ENCODE assay signal across 22 mouse cellular contexts in the genomic region with DNA sequence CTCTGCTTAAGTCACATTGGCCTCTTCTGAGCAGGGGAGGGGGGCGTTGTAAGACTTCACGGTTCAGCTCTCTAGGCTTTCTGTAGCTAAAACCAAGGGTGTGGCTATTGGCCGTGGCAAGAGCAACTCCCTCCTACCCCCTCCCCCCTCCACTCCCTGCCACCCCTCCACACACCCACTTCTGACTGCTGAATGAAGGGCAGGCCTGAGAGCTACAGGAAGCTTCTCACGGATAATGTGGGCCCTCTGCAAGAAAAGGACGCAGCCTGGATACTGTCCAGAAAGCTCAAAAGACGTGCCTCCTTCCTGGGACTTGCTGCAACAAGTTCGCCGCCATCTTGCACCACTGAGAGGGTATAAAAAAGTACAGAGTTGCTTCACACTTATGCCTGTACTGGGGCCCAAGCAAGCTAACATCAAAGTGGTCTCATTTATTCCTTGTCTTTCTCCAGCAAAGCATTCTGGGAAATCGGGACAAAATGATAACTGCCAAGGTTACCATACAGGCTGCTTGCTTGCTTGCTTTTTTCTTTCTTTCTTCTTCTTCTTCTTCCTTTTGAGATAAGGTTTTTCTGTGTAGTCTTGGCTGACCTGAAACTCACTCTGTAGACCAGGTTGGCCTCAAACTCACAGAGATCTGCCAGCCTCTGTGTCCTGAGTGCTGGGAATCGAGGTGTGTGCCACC. TPM values are rescaled to one million over a fixed set of nuclear protein-coding genes. Genes with fewer than 3 reads are reported as not detected.
DNase-seq lines count a peak whose midpoint lies in the region; ATAC-seq lines count a peak whose summit lies in the region.
"Had no signal": no experiment of that assay in that cellular context is flagged by ENCODE, and none has a peak within 500 bp of the region (broad histone marks: within the 10 kb centered on the region; RNA-seq: fewer than 3 reads in every experiment).

No protein-coding gene starts in this region.

- peaks cover 6% of the 10 kb centered on the region for H3K4me1 ChIP-seq in kidney, embryonic 15.5 days
- H3K4me1 ChIP-seq in midbrain, embryonic 10.5 days = peaks cover 16% of the 10 kb centered on the region
- peaks cover 1% of the 10 kb centered on the region; the same call in 1 of the 2 replicates for H3K4me1 ChIP-seq in midbrain, embryonic 15.5 days
- no peaks in the 10 kb centered on the region for H3K4me1 ChIP-seq in stomach, embryonic 15.5 days
- H3K4me1 ChIP-seq: forebrain, embryonic 15.5 days had no signal

- no peaks in the 10 kb centered on the region for H3K36me3 ChIP-seq in kidney, embryonic 15.5 days
- H3K36me3 ChIP-seq in midbrain, embryonic 10.5 days = no peaks in the 10 kb centered on the region
- no peaks in the 10 kb centered on the region for H3K36me3 ChIP-seq in midbrain, embryonic 15.5 days (replicated peaks)
- no peaks in the 10 kb centered on the region for H3K36me3 ChIP-seq in stomach, embryonic 15.5 days
- H3K36me3 ChIP-seq: forebrain, embryonic 15.5 days; heart, embryonic 10.5 days; neural tube, embryonic 12.5 days had no signal

- no peak overlapping the region for H3K4me3 ChIP-seq in kidney, embryonic 15.5 days (replicated peaks)
- H3K4me3 ChIP-seq in midbrain, embryonic 10.5 days = peak overlapping the region; percentile 2; the same call in 1 of the 2 replicates
- H3K4me3 ChIP-seq in midbrain, embryonic 15.5 days = no peak overlapping the region
- H3K4me3 ChIP-seq in stomach, embryonic 15.5 days (replicated peaks) = no peak overlapping the region
- H3K4me3 ChIP-seq: erythroblast, embryonic 14.5 days; forebrain, embryonic 15.5 days; heart, embryonic 10.5 days; neural tube, embryonic 12.5 days had no signal

- H3K9me3 ChIP-seq in kidney, embryonic 15.5 days (replicated peaks) = no peaks in the 10 kb centered on the region
- H3K9me3 ChIP-seq in midbrain, embryonic 10.5 days (replicated peaks) = 0 out of 2 replicates have a peak, but pooled peaks cover 5% of the 10 kb centered on the region
- no peaks in the 10 kb centered on the region for H3K9me3 ChIP-seq in midbrain, embryonic 15.5 days
- no peaks in the 10 kb centered on the region for H3K9me3 ChIP-seq in stomach, embryonic 15.5 days
- H3K9me3 ChIP-seq: forebrain, embryonic 15.5 days; heart, embryonic 10.5 days had no signal

- no peak for DNase-seq in kidney, adult 18-20 months
- no peak for DNase-seq in midbrain, embryonic 10.5 days (ENCODE audit: low spot score)
- peak; percentile 82 for DNase-seq in ZHBTc4 (ENCODE audit: low read depth, low spot score)
- DNase-seq in cerebellum, adult 11-12 months = no peak
- no peak for DNase-seq in left cerebral cortex, postnatal 14 days (ENCODE audit: low spot score in 2 of 2)
- DNase-seq: adrenal gland, postnatal 14 days; cerebellum, adult 18-20 months; cerebellum, postnatal 36 days; gastrocnemius, postnatal 36 days; kidney, postnatal 14 days; lung, adult 18-20 months; right cerebral cortex, postnatal 4 days; thymus, adult 18-20 months; thymus, postnatal 4 days had no signal

- no peak overlapping the region for H3K9ac ChIP-seq in kidney, embryonic 15.5 days
- H3K9ac ChIP-seq in midbrain, embryonic 15.5 days = no peak overlapping the region
- no peak overlapping the region for H3K9ac ChIP-seq in stomach, embryonic 15.5 days
- H3K9ac ChIP-seq: forebrain, embryonic 15.5 days; neural tube, embryonic 12.5 days had no signal

- intact Hi-C loops in left cerebral cortex, postnatal 14 days (cut with DNase I) = no loop called here

- H3K4me2 ChIP-seq in kidney, embryonic 15.5 days = no peak overlapping the region
- no peak overlapping the region for H3K4me2 ChIP-seq in midbrain, embryonic 15.5 days
- no peak overlapping the region for H3K4me2 ChIP-seq in stomach, embryonic 15.5 days
- H3K4me2 ChIP-seq: forebrain, embryonic 15.5 days; neural tube, embryonic 12.5 days had no signal

- no peaks in the 10 kb centered on the region for H3K27me3 ChIP-seq in kidney, embryonic 15.5 days
- H3K27me3 ChIP-seq in midbrain, embryonic 10.5 days (ENCODE audit: low read depth, poor library complexity, severe bottlenecking) = peaks cover 6% of the 10 kb centered on the region; the same call in 1 of the 2 replicates
- H3K27me3 ChIP-seq in midbrain, embryonic 15.5 days (replicated peaks) = no peaks in the 10 kb centered on the region
- H3K27me3 ChIP-seq in stomach, embryonic 15.5 days (replicated peaks) = no peaks in the 10 kb centered on the region
- H3K27me3 ChIP-seq: forebrain, embryonic 15.5 days; neural tube, embryonic 12.5 days had no signal

- 0 out of 2 replicates have a peak, but pooled peaks have one; percentile 62 for ATAC-seq in kidney, embryonic 15.5 days (replicated peaks; ENCODE audit: low FRiP score)
- no peak for ATAC-seq in midbrain, embryonic 15.5 days (replicated peaks)
- peak; percentile 47; the same call in 1 of the 2 replicates for ATAC-seq in stomach, embryonic 15.5 days (ENCODE audit: insufficient read depth, low FRiP score, low read depth)
- ATAC-seq: activated CD4-positive, CD25-positive, alpha-beta regulatory T cell, adult 4 months; forebrain, embryonic 15.5 days had no signal

- no peak overlapping the region for H3K27ac ChIP-seq in kidney, embryonic 15.5 days
- peak overlapping the region; percentile 9; the same call in 1 of the 2 replicates for H3K27ac ChIP-seq in midbrain, embryonic 10.5 days (replicated peaks)
- no peak overlapping the region for H3K27ac ChIP-seq in midbrain, embryonic 15.5 days
- H3K27ac ChIP-seq in stomach, embryonic 15.5 days = peak overlapping the region; percentile 16; the same call in 1 of the 2 replicates
- H3K27ac ChIP-seq: forebrain, embryonic 15.5 days; heart, embryonic 10.5 days; neural tube, embryonic 12.5 days had no signal

- WGBS in kidney, embryonic 15.5 days = 41% methylated on average over 10 of the region's 10 CpGs
- WGBS in midbrain, embryonic 10.5 days = 44% methylated on average over 10 of the region's 10 CpGs
- WGBS in midbrain, embryonic 15.5 days = 40% methylated on average over 10 of the region's 10 CpGs
- 37% methylated on average over 10 of the region's 10 CpGs for WGBS in stomach, embryonic 15.5 days

RNA-seq across cellular contexts. Expression of a gene that starts 21.2 kb away (rescaled TPM):
- polyA plus RNA-seq in kidney, embryonic 15.5 days (2015; fragmentation: Nextera tagmentation; extraction: Ambion mirVana) = 19.2 and 22.3 TPM in 2 replicates
- 5.0 and 7.9 TPM in 2 replicates for polyA plus RNA-seq in midbrain, embryonic 10.5 days (2016; fragmentation: Nextera tagmentation; extraction: Ambion mirVana)
- 10.5 and 11.9 TPM in 2 replicates for polyA plus RNA-seq in midbrain, embryonic 15.5 days (2015; fragmentation: Nextera tagmentation; extraction: Ambion mirVana)
- polyA plus RNA-seq in stomach, embryonic 15.5 days (2015; fragmentation: Nextera tagmentation; extraction: Ambion mirVana) = 28.1 and 30.1 TPM in 2 replicates
- total RNA-seq in left cerebral cortex, postnatal 14 days (2021) = 10 to 100 TPM; 30.4 to 32.8 TPM

RNA-seq across cellular contexts. Expression of a gene that starts 38.7 kb away (rescaled TPM):
- 0.74 and 1.2 TPM in 2 replicates for polyA plus RNA-seq in kidney, embryonic 15.5 days (2015; fragmentation: Nextera tagmentation; extraction: Ambion mirVana)
- 0.33 and 0.57 TPM in 2 replicates for polyA plus RNA-seq in midbrain, embryonic 10.5 days (2016; fragmentation: Nextera tagmentation; extraction: Ambion mirVana)
- 0.54 and 0.56 TPM in 2 replicates for polyA plus RNA-seq in midbrain, embryonic 15.5 days (2015; fragmentation: Nextera tagmentation; extraction: Ambion mirVana)
- 1.7 and 1.9 TPM in 2 replicates for polyA plus RNA-seq in stomach, embryonic 15.5 days (2015; fragmentation: Nextera tagmentation; extraction: Ambion mirVana)
- 1 to 10 TPM; 2.6 to 3.4 TPM for total RNA-seq in left cerebral cortex, postnatal 14 days (2021)

Comparison
In these comparisons a context has a peak if more than half of its experiments do, and no peak if none do; other contexts are left out.
1. H3K27ac ChIP-seq: peak in midbrain, embryonic 10.5 days (single experiment) and stomach, embryonic 15.5 days (single experiment); none in kidney, embryonic 15.5 days (single experiment) and midbrain, embryonic 15.5 days (single experiment).